Mouse (Mus musculus) liver, embryonic 14.5 days (tissue): ENCODE results near the gene Sel1l2. TPM values are rescaled to one million over a fixed set of nuclear protein-coding genes. Genes with fewer than 3 reads are reported as not detected.

Experiments used
- ATAC-seq: fragments of 200-750 bp; cut with Nextera tagmentation; 2 replicates; pipeline ENCODE4 v1.8.0; 2017; ENCODE audit warnings: moderate number of reproducible peaks, mild to moderate bottlenecking, moderate library complexity; ENCODE audit not compliant: insufficient read depth
- DNase-seq, 3 experiments: peaks; one replicate each; pipeline ENCODE4 v3.0.0-alpha.2; 2012 to 2013; ENCODE audit warnings: low read depth in 3 of 3, low spot score in 3 of 3
- H3K27ac ChIP-seq: fragments of 300-500 bp; sonication (generic); 2 replicates; pipeline ENCODE4 v1.5.1; 2014; ENCODE audit warnings: moderate library complexity, mild to moderate bottlenecking, control low read depth, inconsistent platforms
- H3K27me3 ChIP-seq: fragments of 300-500 bp; sonication (generic); 2 replicates; pipeline ENCODE4 v1.6.1; 2014; ENCODE audit warnings: mild to moderate bottlenecking, low read length, moderate library complexity; ENCODE audit not compliant: control insufficient read depth, insufficient read depth
- H3K36me3 ChIP-seq: fragments of 300-500 bp; sonication (generic); replicated peaks from 2 replicates; pipeline ENCODE4 v1.6.1; 2014; ENCODE audit warnings: low read depth; ENCODE audit not compliant: control insufficient read depth, insufficient read depth
- H3K4me1 ChIP-seq, 2 experiments: fragments of 200-500 bp in 1 of 2; fragments of 300-500 bp in 1 of 2; sonication (generic) in 1 of 2; replicated peaks; 2 replicates each; pipeline ENCODE4 v1.6.1; 2012 to 2014; ENCODE audit warnings: antibody characterized with exemption in 1 of 2, inconsistent platforms in 1 of 2, low read length in 1 of 2; ENCODE audit not compliant: control insufficient read depth in 2 of 2, insufficient read depth in 2 of 2
- H3K4me2 ChIP-seq: fragments of 300-500 bp; sonication (generic); 2 replicates; pipeline ENCODE4 v1.6.1; 2014; ENCODE audit warnings: low read depth, mild to moderate bottlenecking, control low read depth, moderate library complexity
- H3K4me3 ChIP-seq, 2 experiments: fragments of 200-500 bp in 1 of 2; fragments of 300-500 bp in 1 of 2; sonication (generic) in 1 of 2; 2 replicates each; pipeline ENCODE4 v1.5.1; 2012 to 2014; ENCODE audit warnings: low read depth in 2 of 2, low read length in 2 of 2, mild to moderate bottlenecking in 2 of 2, control low read depth in 1 of 2, inconsistent platforms in 1 of 2, moderate library complexity in 1 of 2; ENCODE audit not compliant: insufficient read depth in 1 of 2
- H3K9ac ChIP-seq: fragments of 300-500 bp; sonication (generic); replicated peaks from 2 replicates; pipeline ENCODE4 v1.6.1; 2014; ENCODE audit warnings: mild to moderate bottlenecking, control low read depth, moderate library complexity
- H3K9me3 ChIP-seq: fragments of 300-500 bp; sonication (generic); 2 replicates; pipeline ENCODE4 v1.6.1; 2016; ENCODE audit warnings: low read length, mixed read lengths; ENCODE audit not compliant: control insufficient read depth
- CTCF ChIP-seq: IDR thresholded peaks from 2 replicates; pipeline ENCODE4 v1.5.1; 2016; ENCODE audit warnings: antibody characterized with exemption, low read depth, control low read depth
- EP300 ChIP-seq: IDR thresholded peaks from 2 replicates; pipeline ENCODE4 v1.6.1; 2016; ENCODE audit warnings: antibody characterized with exemption, low read depth
- WGBS: fragments of 180-500 bp; shearing (Covaris S2); extraction: QIAGEN DNeasy Blood & Tissue Kit; methylation state at CpG from one replicate; pipeline ENCODE4 v1.1.7; 2014; ENCODE audit not compliant: insufficient replicate concordance; 5-methylcytosine and 5-hydroxymethylcytosine counted together
- polyA plus RNA-seq, 2 experiments: library from polyadenylated mRNA; depleted of rRNA in 1 of 2; stranded (reverse) in 1 of 2; unstranded in 1 of 2; fragments of >200 nt; fragmentation: Nextera tagmentation in 1 of 2; extraction: Ambion mirVana in 1 of 2; gene quantifications; 2 replicates each; pipeline versions ENCODE4 v1.2.1 to v1.2.3; 2012 to 2014

Sel1l2 gene
- polyA plus RNA-seq, 2 experiments: not detected

DNA sequence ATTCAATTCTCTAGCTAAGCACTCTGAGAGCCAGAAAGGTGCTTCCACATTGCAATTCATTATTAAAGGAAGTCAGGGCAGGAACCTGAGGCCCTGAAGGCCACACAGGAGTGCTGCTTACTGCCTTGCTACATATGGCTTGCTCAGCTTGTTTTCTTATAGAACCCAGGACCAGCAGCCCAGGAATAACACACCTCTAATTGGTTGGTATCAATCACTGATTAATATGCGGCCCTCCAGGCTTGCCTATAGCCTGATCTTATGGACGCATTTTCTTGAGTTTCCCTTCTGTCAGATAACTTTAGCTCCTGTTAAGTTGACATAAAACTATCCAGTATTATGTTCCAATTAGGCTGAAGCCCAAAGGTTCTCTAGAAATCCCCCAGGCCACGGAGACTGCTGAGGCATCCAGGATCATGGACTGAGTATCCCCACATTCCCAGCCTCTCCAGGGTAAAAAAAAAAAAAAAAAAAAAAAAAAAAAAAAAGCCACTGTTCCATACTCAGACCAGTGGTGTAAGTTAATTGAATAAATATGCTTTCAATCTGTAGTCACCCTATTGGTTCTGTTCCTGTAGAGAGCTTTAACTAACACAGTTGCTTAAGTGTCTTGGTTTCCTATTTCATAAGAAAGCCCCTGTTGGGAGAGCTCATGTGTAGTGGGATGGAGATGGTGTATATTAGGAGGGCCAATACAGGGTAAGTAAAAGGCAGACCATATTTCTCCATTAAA is 86.4 kb downstream of the Sel1l2 start:
- H3K27me3 ChIP-seq: no peaks in the 10 kb centered on the region
- no peak for DNase-seq
- no peak overlapping the region for H3K9ac ChIP-seq
- no peak overlapping the region for H3K27ac ChIP-seq
- no peak overlapping the region for H3K4me3 ChIP-seq
- no peak overlapping the region for H3K4me2 ChIP-seq
- no peak for TF ChIP-seq EP300
- TF ChIP-seq CTCF: no peak
- no peaks in the 10 kb centered on the region for H3K4me1 ChIP-seq
- WGBS: 55% methylated on average over 3 of the region's 3 CpGs
- no peaks in the 10 kb centered on the region for H3K9me3 ChIP-seq
- no peaks in the 10 kb centered on the region for H3K36me3 ChIP-seq
- no peak for ATAC-seq

DNA sequence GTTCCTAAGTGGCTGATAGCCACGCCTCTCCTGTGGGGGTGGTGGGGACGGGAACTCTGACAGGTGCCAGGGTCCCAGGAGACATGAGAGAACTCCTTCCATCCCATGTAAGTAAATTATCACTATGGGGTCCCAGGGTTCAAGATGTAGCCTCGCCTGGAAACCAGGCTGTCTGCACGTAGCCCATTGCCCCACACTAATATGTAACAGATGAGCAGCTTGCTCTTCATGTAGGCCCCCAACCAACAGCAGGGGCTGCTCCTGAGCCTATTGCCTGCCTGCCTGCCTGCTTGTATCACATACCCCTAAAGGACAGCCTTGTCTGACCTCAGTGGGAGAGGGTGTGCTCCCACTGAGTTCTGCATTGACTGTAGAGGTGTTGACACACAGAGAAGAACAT is 92.4 kb downstream of the Sel1l2 start:
- Histone ChIP-seq H3K27me3 (no peaks in the 10 kb centered on the region), H3K4me2 (no peak overlapping the region), H3K9ac (no peak overlapping the region), H3K4me3 (no peak overlapping the region), H3K36me3 (no peaks in the 10 kb centered on the region), H3K4me1 (no peaks in the 10 kb centered on the region), H3K9me3 (no peaks in the 10 kb centered on the region), H3K27ac (no peak overlapping the region)
- TF ChIP-seq CTCF: no peak
- TF ChIP-seq EP300: no peak
- WGBS: 39% methylated on average over 4 of the region's 4 CpGs
- DNase-seq (no peak), ATAC-seq (no peak)

DNA sequence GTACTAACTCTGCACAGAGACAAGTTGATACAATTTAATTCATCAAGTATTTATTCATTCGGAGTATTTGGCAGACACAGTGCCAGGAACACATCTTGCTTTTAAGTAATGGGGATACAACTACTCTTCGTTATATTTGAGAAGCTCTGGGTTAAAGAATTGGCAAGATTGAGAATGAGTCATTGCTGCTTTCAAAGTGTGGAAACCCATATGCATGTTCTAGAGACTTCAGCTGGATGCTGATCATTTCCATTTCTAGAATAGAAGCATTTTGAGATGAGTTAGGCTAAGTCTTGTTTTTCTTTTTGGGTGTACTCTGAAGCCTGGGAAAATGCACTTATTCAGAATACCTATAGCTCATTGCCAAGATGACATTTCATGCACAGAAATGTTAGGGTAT is 95.7 kb downstream of the Sel1l2 start:
- TF ChIP-seq EP300: no peak
- no peak for TF ChIP-seq CTCF
- Histone ChIP-seq H3K9me3 (no peaks in the 10 kb centered on the region), H3K36me3 (no peaks in the 10 kb centered on the region), H3K27me3 (no peaks in the 10 kb centered on the region), H3K27ac (no peak overlapping the region), H3K4me3 (no peak overlapping the region), H3K4me1 (no peaks in the 10 kb centered on the region), H3K9ac (no peak overlapping the region), H3K4me2 (no peak overlapping the region)
- 59% methylated on average over 2 of the region's 2 CpGs for WGBS
- no peak for DNase-seq
- no peak for ATAC-seq

- no peak overlapping the region for H3K9ac ChIP-seq
- whole genome bisulfite sequencing: 42% methylated on average over 8 of the region's 8 CpGs
- H3K4me2 ChIP-seq: no peak overlapping the region
- ATAC-seq (no peak), DNase-seq (no peak)
- no peaks in the 10 kb centered on the region for H3K36me3 ChIP-seq
- H3K27me3 ChIP-seq: no peaks in the 10 kb centered on the region
- H3K9me3 ChIP-seq: no peaks in the 10 kb centered on the region
- H3K27ac ChIP-seq: no peak overlapping the region
- no peaks in the 10 kb centered on the region; a peak in 1 of 4 replicates for H3K4me1 ChIP-seq
- H3K4me3 ChIP-seq: no peak overlapping the region
- TF ChIP-seq CTCF (no peak), EP300 (no peak)
Measured at GRCm38 (mm10) chr2:140280808-140281207, 108.7 kb downstream of the Sel1l2 start.

- H3K4me2 ChIP-seq: no peak overlapping the region
- no peak overlapping the region for H3K9ac ChIP-seq
- H3K27me3 ChIP-seq: no peaks in the 10 kb centered on the region
- WGBS: 68% methylated on average over 2 of the region's 2 CpGs
- H3K36me3 ChIP-seq: no peaks in the 10 kb centered on the region
- H3K27ac ChIP-seq: no peak overlapping the region
- H3K4me3 ChIP-seq: no peak overlapping the region
- H3K9me3 ChIP-seq: no peaks in the 10 kb centered on the region
- ATAC-seq (no peak), DNase-seq (no peak)
- TF ChIP-seq CTCF (no peak), EP300 (no peak)
- no peaks in the 10 kb centered on the region for H3K4me1 ChIP-seq
Measured at GRCm38 (mm10) chr2:140255595-140256141, 133.8 kb downstream of the Sel1l2 start.
